ENCODE assay signal across 8 mouse cellular contexts in genomic region chr5:135008671-135009589, GRCm38 (mm10). TPM values are rescaled to one million over a fixed set of nuclear protein-coding genes. Genes with fewer than 3 reads are reported as not detected.
DNase-seq lines count a peak whose midpoint lies in the region; ATAC-seq and TF ChIP-seq lines count a peak whose summit lies in the region.

Abhd11 (plus strand) TSS chr5:135009152.

- no peaks in the 10 kb centered on the region for H3K9me3 ChIP-seq in kidney, embryonic 14.5 days (ENCODE audit: control insufficient read depth, low read length)
- no peaks in the 10 kb centered on the region for H3K9me3 ChIP-seq in limb, embryonic 15.5 days

- DNase-seq in A20 (ENCODE audit: low read depth, low spot score): peak; percentile 100
- peak; percentile 99 for DNase-seq in heart, adult 9 months (ENCODE audit: low spot score in 2 of 2)
- DNase-seq in monocyte, adult 2 months (ENCODE audit: low read depth in 1 of 2, low spot score in 2 of 2): peak; percentile 97 to 98
- peak; percentile 99 to 100 for DNase-seq in spleen, postnatal 36 days (ENCODE audit: low spot score in 2 of 2)

- no peak for TF ChIP-seq CTCF in bone marrow macrophage, adult 2 months (IDR thresholded peaks at IDR 0.05; ENCODE audit: low read depth, low read length)
- TF ChIP-seq CTCF in embryonic fibroblast, embryonic 13.5 days (IDR thresholded peaks at IDR 0.05; ENCODE audit: borderline replicate concordance, insufficient read depth, low read length): no peak

- peak within 1 kb of the TSS; percentile 79 for H3K4me3 ChIP-seq in bone marrow macrophage, adult 2 months (ENCODE audit: insufficient read depth, low read length)
- H3K4me3 ChIP-seq in embryonic fibroblast, embryonic 13.5 days (ENCODE audit: insufficient read depth, low read length): peak within 1 kb of the TSS; percentile 73
- peak within 1 kb of the TSS; percentile 67 for H3K4me3 ChIP-seq in kidney, embryonic 14.5 days (ENCODE audit: low read length)
- H3K4me3 ChIP-seq in limb, embryonic 15.5 days: peak within 1 kb of the TSS; percentile 79

- peak within 1 kb of the TSS; percentile 75 for H3K4me2 ChIP-seq in kidney, embryonic 14.5 days (replicated peaks; ENCODE audit: low read depth, low read length)
- H3K4me2 ChIP-seq in limb, embryonic 15.5 days: peak within 1 kb of the TSS; percentile 88

- H3K4me1 ChIP-seq in bone marrow macrophage, adult 2 months (ENCODE audit: control insufficient read depth, insufficient read depth, low read length): peaks cover 9% of the 10 kb centered on the region
- no peaks in the 10 kb centered on the region; the same call in 1 of the 2 replicates for H3K4me1 ChIP-seq in embryonic fibroblast, embryonic 13.5 days (ENCODE audit: control insufficient read depth, insufficient read depth, low read length)
- peaks cover 24% of the 10 kb centered on the region for H3K4me1 ChIP-seq in kidney, embryonic 14.5 days (ENCODE audit: control insufficient read depth, insufficient read depth, low read length)
- H3K4me1 ChIP-seq in limb, embryonic 15.5 days: peaks cover 37% of the 10 kb centered on the region

- no peaks in the 10 kb centered on the region for H3K27me3 ChIP-seq in kidney, embryonic 14.5 days (ENCODE audit: control insufficient read depth, insufficient read depth, low read length)
- no peaks in the 10 kb centered on the region for H3K27me3 ChIP-seq in limb, embryonic 15.5 days

- peak within 1 kb of the TSS; percentile 70 for H3K9ac ChIP-seq in kidney, embryonic 14.5 days (ENCODE audit: low read depth, low read length)
- peak within 1 kb of the TSS; percentile 52 for H3K9ac ChIP-seq in limb, embryonic 15.5 days

- WGBS in kidney, embryonic 14.5 days: under 1% methylated on average over 52 of the region's 52 CpGs
- WGBS in limb, embryonic 15.5 days: under 1% methylated on average over 52 of the region's 52 CpGs

- peak; percentile 87 for ATAC-seq in kidney, embryonic 14.5 days (ENCODE audit: low FRiP score, low TSS enrichment)
- ATAC-seq in limb, embryonic 15.5 days (ENCODE audit: insufficient number of reproducible peaks, low FRiP score, low TSS enrichment, low read depth): peak; percentile 91

- H3K27ac ChIP-seq in bone marrow macrophage, adult 2 months (ENCODE audit: insufficient read depth, low read depth, low read length): peak within 1 kb of the TSS; percentile 90
- H3K27ac ChIP-seq in embryonic fibroblast, embryonic 13.5 days (ENCODE audit: insufficient read depth, low read length): peak within 1 kb of the TSS; percentile 85
- H3K27ac ChIP-seq in kidney, embryonic 14.5 days (ENCODE audit: low read depth, low read length): peak within 1 kb of the TSS; percentile 99
- peak within 1 kb of the TSS; percentile 100 for H3K27ac ChIP-seq in limb, embryonic 15.5 days

- no peaks in the 10 kb centered on the region for H3K36me3 ChIP-seq in kidney, embryonic 14.5 days (ENCODE audit: control insufficient read depth, insufficient read depth, low read length)
- no peaks in the 10 kb centered on the region for H3K36me3 ChIP-seq in limb, embryonic 15.5 days

- no peak for TF ChIP-seq POLR2A in bone marrow macrophage, adult 2 months (IDR thresholded peaks at IDR 0.05; ENCODE audit: borderline replicate concordance, low read depth, low read length)
- peak; percentile 95 for TF ChIP-seq POLR2A in embryonic fibroblast, embryonic 13.5 days (IDR thresholded peaks at IDR 0.05; ENCODE audit: low read depth, low read length)

RNA-seq across cellular contexts. Expression of gene Abhd11, which starts in this region (rescaled TPM):
- polyA plus RNA-seq in bone marrow macrophage, adult 2 months (2012; ENCODE audit: insufficient read depth, insufficient read length, missing spikeins): 12.2 and 13.0 TPM in 2 replicates
- polyA plus RNA-seq in embryonic fibroblast, embryonic 13.5 days (2011; ENCODE audit: insufficient read length, low read depth, missing spikeins): 19.1 and 20.7 TPM in 2 replicates
- polyA plus RNA-seq in kidney, embryonic 14.5 days (2014; fragmentation: Nextera tagmentation; extraction: Ambion mirVana): 73.5 and 78.9 TPM in 2 replicates
- polyA plus RNA-seq in limb, embryonic 15.5 days (2015; fragmentation: Nextera tagmentation; extraction: Ambion mirVana): 66.1 and 68.2 TPM in 2 replicates

Comparison
In these comparisons a context has a peak if more than half of its experiments do, and no peak if none do; other contexts are left out.
1. Peak in every context shown above with its lines: DNase-seq, ATAC-seq, H3K4me3 ChIP-seq and H3K27ac ChIP-seq.